Mouse (Mus musculus): ENCODE data around the gene Ppm1l.
"Not testable (repeated sequence)": the region's sequence is repeated elsewhere in the genome, so short reads cannot be mapped to it uniquely, and the experiment has no call there.

The Ppm1l gene

DNA sequence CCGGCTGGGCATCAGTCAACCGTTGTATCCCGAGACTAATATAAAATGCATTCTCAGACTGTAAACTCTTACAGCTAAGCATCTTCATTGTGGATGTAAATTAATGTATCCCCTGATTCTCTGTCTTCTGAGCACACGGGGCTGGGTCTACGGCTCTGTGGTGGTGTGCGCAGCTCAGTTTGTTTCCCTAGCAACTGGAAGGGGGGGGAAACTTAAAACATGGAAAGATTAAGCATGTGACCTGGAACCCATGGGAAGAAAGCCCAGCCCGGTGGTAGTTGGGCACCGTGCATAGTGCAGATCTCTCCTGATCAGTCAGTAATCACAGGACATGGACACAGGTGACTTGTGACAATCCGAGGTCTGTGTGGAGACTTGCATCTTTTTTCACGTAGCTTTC lies 218.8 kb downstream of the Ppm1l start:
- no peak for DNase-seq (ENCODE audit: low read depth, low spot score)

DNA sequence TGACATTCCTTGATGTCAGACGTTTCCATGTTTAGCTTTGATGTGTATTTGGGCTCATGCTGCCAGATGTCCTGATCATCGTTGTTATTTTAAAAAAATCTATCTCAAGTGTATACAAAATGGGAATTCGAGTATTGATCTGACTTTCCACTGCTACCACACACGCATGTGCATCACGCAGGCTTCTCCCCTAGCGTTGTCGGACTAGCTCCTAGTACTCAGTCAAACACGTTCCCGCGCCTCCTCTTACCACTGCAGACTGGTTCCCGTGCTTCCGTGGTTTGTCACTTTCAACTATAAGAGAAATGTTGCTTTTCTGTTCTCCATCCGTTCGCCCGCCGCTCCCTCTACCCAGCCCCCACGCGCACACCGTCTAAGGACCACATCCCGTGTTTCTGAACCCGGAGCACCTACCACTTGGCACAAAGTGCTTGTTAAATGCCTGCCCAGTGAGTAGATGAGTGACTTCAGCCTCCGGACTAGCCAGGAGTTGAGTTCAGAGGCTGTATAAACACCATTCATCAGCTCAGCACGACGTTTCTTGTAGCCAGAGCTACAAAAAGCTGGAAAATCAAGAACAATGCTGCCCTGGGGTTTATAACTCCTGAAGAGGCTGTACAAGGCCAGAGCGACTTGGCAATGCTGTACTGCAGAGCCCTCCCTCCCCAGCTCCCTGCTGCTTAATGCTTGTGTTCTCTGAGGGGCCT lies 219.4 kb downstream of the Ppm1l start:
- no peak for DNase-seq (ENCODE audit: low read depth, low spot score)

DNA sequence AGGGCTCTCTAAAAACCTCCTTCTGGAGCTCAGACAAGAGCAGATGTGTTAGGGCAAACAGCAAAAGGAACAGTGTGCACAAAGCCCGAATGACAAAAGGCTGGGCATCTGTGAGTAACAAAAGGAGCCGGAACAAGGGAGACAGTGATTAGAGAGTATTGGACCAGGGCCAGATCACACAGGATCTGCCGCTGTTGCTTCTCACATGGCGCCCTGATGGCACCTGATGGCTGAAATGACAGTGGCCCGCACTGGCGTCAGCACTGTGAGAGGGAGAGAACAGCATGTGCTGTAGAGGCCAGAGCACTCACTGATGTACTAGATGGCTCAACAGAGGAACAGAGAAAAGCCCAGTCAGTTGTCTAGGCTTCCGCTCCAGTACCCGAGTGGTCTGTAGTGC lies 226.3 kb downstream of the Ppm1l start:
- no peak for DNase-seq (ENCODE audit: low read depth, low spot score)

DNA sequence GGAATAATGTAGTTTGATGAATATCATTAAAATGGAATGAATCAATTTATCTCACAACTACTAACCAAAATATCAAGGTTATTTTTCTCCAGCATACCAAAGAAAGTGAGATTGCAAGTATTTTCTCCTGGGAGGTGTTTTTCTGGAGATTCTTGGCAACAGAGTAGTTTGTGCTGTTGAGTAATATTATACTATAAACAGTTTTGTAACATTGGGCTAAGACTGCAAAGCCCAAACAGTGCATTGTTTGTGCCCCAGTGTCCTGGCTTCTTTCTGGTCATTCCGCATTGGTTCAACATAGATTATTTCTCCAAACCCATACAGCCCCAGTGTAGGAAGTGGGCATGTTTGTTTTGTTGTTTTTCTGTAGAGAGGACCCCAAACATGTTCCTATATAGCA lies 227.1 kb downstream of the Ppm1l start:
- DNase-seq (ENCODE audit: low read depth, low spot score): no peak

DNA sequence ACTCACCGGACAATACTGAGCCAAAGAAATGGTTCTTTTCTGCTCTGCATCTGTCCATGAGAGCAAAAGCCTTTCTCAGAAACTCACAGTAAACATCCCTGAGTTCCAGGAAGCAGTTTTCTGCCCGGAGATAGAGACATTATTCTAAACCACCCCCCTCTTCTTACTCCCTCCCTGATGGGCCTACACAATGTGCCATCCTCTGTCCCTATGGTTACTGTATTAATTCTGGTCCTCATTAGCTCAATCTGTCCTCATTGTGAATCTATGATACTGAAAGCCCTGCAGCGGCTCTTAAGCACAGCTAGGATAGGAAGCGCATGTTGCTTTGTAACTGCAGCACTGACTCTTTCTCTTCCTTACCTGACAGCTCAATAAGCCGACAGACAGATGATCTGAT lies 228.4 kb downstream of the Ppm1l start:
- no peak for DNase-seq (ENCODE audit: low read depth, low spot score)

DNA sequence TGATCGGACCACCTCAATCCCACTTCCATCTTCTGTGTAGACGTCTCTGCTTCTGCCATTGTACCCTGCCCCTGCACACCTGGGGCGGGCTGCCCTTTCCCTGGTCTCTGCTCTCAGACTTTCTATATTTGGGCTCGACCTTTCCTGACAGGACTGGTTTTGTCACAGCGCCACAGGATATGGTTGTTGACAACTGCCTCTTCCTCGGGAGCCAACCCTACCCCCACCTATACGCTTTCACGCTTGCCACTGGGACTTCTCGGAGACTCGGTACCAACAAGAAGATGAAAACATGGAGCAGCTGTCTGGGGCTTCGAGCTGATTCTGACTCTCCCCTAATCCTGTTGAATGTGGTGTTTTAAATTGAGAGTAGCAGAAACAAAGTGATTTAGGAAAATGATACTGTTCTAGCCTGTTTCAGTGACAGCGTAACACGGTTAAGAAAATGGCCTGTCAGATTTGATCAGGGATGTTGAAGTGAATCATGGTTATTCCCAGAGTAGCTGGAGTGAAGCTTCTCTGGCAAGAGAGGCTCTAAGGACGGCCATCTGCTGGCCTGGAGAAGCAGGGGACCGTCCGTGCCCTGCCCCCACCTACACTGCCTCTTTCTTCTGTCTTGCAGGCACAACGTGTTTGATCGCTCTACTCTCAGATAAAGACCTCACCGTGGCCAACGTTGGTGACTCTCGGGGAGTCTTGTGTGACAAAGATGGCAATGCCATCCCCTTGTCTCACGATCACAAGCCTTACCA lies 232.2 kb downstream of the Ppm1l start:
- DNase-seq (ENCODE audit: low read depth, low spot score): no peak

DNA sequence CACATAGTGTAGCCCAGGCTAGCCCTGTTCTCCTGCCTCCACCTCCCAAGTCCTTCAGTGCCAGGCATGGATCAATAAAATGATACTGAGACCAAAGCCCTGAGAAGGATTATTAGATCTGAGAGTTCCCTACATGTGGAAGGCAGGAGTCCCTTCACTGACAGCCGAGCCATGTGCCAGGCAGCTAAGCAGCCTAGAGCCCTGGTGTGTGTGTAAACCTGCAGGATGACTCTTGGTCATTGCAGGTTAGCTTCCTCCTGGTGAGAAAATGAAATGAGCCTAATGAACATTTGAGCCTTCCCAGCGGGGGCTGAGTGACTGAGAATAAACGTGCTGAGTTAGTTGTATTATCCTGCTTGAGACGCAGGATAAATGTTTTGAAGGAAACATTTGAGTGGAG lies 232.9 kb downstream of the Ppm1l start:
- no peak for DNase-seq (ENCODE audit: low read depth, low spot score)

DNA sequence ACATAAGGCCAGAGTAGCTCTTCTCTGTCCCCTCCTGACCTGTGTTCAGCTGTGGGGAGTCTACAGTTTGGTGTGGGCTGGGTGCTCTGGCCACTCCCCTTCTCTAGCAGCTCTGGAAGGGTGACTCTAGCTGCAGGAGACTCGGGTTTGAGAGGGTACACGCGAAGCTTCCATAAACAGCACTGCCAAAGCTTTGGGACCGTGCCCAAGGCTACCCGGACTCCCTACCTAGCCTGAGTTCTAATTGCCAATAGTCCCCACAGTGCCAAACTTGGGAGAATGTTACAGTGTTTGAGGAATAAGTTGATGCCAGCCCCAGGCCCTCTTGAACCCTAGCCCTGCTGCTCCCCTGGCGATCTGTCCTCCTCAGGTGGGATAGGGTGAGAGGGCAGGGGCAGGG lies 238.8 kb downstream of the Ppm1l start:
- no peak for DNase-seq (ENCODE audit: low read depth, low spot score)

DNA sequence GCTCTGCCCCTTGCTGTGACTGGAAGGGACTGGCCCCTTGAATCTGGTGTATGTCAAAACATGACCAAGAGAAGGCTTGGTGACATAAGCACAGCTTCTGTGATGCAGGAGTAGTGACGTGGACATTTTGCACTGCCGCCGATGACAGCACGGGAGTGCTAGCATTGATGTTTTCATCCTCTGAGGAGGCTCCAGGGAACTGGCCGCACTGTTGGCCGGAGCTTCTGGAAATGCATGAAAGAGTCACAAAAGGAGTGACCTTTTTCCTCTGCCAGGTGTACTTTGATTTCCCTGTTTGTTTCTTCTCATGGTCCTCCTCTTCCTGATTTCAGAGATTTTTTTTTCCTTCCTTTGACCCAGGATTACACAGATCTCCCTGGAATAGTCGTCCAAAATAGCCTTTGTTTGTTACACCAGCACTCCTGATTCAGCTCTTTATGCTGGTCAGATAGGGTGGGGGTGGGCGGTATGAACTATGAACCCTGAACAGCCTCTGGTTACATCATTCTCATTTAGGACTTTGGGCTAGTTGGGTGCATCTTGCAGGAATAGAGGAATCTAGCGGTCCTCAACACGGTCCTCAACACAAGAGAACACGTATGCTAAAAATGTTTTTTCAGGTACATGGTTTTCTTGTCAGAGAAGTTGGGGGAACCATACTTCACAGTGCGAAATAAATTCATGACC lies 239.6 kb downstream of the Ppm1l start:
- DNase-seq (ENCODE audit: low read depth, low spot score): no peak

DNA sequence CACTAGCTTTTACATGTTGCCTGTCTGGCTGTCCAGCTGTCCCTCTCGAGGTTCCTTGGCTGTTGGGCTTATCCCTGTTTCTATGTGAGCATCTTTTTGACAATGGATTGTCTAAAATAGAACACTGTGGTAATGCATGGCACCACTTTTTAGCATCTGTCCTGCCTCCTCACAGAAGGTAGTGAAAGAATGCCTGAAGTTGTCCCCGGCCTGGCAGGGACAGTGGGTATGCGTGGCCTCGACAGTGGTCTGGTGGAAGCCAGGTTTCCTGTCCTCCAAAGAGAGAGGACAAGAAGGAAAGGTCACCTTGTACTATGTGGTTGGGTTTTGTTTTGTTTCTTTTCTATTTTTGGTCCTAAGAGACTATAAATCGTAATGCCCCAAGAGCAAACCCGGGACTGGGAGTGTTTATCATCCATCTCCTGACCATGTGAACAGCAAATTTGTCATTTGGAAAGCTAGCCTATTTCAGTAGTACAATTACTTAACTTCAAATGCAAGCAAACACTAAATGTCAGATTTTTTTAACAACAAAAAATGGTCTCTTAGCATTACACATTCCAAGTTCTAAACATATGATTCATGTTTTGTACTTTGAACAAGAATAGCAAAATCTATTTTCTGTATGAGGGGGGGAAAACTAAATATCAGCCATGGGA lies 242.8 kb downstream of the Ppm1l start:
- no peak for DNase-seq (ENCODE audit: low read depth, low spot score)

DNA sequence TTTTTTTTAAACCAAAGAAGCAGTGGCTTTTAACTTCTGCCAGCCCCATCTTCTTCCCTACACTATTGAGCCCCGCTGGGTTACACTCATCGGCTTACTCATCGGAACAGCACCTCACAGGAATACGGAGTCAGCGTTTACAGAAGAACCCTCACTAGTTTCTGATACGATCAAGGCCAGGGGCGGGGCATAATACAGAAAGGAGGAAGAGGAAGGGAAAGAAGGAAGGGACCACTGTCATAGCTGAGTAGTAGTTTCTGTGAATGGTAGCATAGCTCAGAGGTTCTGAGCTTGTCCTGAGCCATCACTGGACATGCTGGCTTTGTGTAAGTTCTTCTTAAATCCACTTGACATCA lies 243.3 kb downstream of the Ppm1l start:
- no peak for DNase-seq (ENCODE audit: low read depth, low spot score)

DNA sequence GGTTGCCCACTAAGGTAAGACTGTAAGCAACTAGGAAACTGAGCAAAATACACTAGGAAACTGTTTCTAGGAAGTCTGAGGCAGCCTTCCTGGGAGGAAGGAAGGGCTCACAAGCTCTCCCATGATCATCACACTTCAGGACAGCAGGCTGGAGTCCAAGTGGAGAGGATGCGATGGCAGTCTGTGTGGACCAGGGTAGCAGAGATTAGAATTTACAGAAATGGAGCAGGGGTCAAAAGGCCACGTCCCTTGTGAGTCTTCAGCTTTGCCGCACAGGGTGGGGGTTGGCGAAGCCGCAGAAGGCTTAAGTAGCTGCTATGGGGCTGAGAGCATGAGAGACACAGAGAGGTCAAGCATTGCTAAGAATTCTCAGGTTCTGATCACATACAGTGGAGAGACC lies 245.0 kb downstream of the Ppm1l start:
- no peak for DNase-seq (ENCODE audit: low read depth, low spot score)

DNA sequence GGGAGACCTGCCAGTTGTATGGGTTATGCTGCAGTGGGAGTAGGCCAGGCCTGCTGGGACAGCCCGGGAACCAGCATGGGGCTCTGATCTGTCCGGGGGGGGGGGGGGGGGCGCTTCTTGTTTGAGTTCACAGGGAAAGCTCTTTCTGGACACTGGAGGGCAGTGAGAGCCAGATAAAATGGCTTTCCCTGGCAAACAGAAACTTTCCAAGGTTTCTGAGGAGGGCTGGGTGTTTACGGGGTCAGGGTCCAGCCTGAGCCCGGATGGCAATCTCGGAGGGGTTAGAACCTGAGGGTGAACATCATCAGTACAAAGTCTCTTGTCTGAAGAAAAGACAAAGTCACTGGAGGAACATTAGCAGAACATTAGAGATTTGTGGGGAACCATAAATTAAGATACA lies 246.7 kb downstream of the Ppm1l start:
- no peak for DNase-seq (ENCODE audit: low read depth, low spot score)

DNA sequence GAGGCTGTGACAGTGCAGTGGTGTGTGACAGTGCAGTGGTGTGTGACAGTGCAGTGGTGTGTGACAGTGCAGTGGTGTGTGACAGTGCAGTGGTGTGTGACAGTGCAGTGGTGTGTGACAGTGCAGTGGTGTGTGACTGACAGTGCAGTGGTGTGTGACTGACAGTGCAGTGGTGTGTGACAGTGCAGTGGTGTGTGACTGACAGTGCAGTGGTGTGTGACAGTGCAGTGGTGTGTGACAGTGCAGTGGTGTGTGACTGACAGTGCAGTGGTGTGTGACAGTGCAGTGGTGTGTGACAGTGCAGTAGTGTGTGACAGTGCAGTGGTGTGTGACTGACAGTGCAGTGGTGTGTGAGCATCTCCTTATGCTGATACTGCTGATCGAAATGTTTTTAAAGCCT lies 248.9 kb downstream of the Ppm1l start:
- not testable (repeated sequence) for DNase-seq (ENCODE audit: low read depth, low spot score)

DNA sequence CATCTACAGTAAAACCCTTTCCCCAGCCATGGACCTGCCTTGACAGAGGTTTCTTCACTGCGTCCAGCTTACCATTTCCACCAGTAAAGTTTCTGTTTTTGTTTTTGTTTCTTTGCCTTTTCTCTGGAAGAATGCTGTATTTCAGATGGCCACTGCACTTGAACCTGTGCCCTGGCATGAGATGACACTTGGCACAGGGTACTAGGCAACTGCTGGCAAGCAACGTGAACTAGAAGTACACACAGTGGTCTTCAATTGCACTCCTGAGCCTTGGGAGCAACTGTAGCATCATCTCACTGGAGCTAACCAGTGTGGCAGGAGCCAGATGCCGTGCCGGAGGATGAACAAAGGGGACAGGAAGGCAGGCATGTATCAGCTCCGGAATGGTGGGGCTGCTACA lies 255.9 kb downstream of the Ppm1l start:
- no peak for DNase-seq (ENCODE audit: low read depth, low spot score)

DNA sequence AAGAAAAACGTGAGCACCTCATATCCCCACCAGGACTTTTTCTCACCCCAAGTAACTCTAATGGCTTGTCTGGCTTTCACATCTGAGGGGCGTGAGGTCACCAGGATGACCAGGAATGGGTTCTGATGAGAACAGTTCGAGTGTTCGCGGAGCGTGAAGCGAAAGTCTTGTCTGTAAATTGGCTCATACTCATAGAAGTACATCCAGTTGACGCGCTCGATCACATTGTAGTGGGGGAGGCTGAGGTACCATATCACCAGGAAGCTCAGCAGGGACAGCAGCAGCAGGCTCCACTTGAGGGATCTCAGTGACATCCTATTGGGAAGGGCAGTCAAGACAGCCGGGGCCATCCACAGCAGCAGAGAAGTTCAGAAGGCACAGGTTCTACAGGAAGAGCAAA lies 258.9 kb downstream of the Ppm1l start:
- DNase-seq (ENCODE audit: low read depth, low spot score): no peak

DNA sequence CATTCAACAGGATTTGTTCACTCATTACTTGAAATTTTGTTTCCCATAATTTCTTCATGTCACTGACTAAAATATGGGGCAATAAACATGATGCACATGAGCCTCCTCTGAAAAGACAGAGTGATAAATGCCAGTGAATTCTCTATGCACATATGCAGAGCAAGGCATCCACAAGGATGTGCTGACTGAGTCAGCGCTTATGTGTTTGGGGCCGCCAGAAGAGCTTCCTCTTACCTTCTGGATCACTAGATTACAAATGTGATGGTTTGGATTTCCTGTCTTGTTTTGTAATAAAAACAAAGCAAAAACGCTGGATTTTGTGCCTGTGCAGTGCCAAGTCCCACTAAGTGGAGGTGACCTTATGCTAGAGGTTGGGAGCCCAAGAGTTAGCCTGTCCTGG lies 260.1 kb downstream of the Ppm1l start:
- no peak for DNase-seq (ENCODE audit: low read depth, low spot score)

DNA sequence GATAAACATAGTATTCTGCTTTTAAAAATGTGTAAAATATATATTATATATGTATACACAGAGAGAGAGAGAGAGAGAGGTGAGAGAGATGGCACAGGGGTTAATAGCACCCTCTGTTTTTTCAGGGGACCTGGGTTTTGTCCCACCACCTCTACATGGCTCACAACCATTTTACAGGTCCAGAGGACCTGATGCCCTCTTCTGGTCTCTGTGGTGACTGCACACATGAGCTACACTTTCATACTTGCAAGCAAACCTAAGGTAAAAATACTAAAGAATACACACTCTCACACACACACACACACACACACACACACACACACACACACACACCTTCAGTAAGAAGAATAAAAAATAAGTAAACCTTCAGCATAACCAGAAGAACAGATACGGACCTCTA lies 262.1 kb downstream of the Ppm1l start:
- DNase-seq (ENCODE audit: low read depth, low spot score): no peak

DNA sequence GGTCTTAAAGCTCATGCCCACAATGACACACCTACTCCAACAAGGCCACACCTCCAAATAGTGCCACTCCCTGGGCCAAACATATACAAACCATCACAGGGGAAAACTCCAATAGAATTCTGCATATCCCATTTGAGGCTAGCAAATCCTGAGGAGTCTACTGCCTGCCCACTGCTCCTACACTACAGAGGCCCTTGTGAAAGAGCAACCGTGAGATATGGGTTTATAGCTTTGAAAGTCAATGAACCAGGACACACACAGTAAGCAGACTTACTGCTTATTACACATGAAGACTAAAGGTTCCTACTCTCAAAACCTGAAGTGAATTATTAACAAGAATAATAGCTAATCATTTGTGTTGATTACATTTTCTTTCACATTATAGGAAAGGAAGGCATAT lies 267.1 kb downstream of the Ppm1l start:
- no peak for DNase-seq (ENCODE audit: low read depth, low spot score)

DNA sequence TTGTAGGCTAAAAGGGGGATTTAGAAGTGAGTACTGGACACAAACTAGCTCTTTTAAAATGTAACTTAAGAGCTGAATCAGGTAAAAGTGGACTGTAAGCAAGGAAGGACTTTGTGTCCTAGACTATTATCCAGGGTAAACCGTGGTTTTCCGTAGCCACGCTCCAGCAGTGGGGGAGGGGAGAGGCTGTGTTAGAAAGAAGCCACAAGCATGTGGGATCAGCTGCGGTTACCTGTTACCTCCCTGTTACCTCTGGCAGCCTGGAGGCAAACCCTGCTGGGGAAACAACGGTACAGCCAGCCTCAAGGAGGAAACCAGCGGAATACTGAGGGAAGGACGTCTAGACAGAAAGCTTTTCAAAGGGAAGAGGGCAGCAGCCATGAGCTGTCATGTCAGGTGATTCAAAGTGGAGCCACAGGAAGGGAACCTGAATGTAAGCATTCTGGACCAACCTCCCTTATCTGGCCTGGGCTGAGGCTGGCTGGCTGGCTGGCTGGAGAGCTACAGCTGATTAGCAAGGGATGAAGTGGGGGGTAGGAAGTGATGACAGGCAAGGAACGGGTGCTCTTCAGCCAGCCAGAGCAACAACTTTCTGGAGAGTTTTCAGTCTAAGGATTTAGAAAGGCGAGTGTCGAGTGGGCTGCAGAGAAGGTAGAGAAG lies 271.6 kb downstream of the Ppm1l start:
- DNase-seq (ENCODE audit: low read depth, low spot score): no peak

DNA sequence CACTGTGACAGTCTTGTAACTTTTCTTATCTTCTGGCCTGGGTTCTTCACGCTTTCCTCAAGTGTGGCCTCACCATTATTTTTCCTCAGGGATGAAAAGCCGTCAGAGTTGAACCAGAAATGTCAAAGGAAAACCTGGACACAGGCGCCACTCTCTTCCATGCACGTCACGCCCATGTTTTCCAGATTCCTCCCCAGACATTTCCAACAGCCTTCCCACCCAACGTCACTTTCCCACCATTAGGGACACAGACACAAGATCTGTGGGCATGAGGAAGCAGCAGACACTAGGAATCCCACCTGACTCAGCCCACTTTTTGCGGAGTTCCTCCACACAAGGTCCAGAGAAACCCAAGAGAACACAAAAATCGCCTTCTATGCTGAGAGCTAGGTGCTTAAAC lies 276.8 kb downstream of the Ppm1l start:
- no peak for DNase-seq (ENCODE audit: low read depth, low spot score)

DNA sequence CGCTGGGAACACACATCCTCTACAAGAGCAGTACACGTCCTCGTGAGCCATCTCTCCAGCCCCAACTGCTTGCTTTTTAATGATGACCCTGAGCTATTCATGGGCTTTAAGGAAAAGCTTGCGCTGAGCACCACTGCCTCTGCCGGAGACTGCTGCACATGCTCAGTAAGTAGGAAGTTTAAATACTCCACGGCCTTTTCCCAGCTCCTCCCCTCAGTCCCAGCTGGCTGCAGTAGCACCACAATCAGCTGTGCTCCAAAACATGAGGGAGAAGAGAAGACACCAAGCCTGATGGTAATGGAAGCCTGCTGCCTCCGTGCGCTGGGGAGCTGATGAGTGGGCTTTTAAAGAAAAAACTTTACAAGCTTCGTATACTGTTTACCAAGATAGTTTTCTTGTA lies 277.4 kb downstream of the Ppm1l start:
- DNase-seq (ENCODE audit: low read depth, low spot score): no peak

Data from brain, embryonic 18.5 days (tissue).